Mouse (Mus musculus): ENCODE data around the gene Htr7. TPM values are rescaled to one million over a fixed set of nuclear protein-coding genes. Genes with fewer than 3 reads are reported as not detected.

Gene Htr7
- polyA plus RNA-seq, 1 experiment = 0.09 TPM

DNA sequence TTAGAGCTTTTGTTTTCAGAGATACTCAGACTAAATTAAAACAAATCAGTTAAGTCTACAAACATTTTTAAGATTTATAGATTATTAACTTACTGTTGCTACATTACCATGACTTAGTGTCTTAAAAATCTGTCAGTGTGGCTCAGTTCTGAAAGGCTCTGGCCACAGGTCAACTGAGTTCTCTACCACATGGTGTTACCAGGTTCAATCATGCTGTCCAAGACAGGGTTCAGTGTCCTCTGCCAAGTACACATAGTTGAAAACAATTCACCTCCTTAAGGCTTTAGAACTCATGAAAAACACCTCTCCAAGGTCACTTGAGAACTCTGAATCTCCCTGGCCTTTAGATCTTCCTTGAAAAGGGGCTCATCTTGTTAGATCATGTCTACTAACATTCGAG, 69.8 kb downstream of the Htr7 start:
- Histone ChIP-seq H3K4me1 (no peaks in the 10 kb centered on the region), H3K36me3 (replicated peaks; ENCODE audit: low read length) (no peaks in the 10 kb centered on the region), H3K27me3 (replicated peaks) (no peaks in the 10 kb centered on the region), H3K9me3 (no peaks in the 10 kb centered on the region), H3K4me3 (replicated peaks) (no peak overlapping the region)
- TF ChIP-seq GATA1 (IDR thresholded peaks at IDR 0.05; ENCODE audit: borderline replicate concordance, low read length) (no peak), FLI1 (IDR thresholded peaks at IDR 0.05; ENCODE audit: low read length) (no peak)

DNA sequence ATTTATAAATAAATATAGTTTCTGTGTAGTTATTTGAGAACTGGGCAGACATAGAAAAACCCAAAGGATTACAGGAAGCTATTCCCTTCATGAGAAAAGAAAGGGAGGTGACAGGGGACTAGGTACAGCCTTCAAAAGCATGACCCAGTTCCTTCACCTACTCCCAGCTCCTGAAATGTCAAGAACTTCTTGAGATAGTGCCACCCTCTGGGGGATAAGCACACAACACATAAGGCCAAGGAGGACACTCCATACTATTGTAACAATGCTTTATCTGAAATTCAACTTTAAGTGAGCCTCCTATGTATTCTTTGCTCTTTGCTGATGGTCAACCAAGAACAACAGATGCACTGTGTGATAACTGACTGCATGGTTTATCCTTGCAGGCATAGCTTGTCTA, 82.6 kb downstream of the Htr7 start:
- Histone ChIP-seq H3K4me3 (replicated peaks) (no peak overlapping the region), H3K36me3 (replicated peaks; ENCODE audit: low read length) (no peaks in the 10 kb centered on the region), H3K9me3 (peaks cover 4% of the 10 kb centered on the region; the same call in 1 of the 2 replicates), H3K4me1 (no peaks in the 10 kb centered on the region), H3K27me3 (replicated peaks) (no peaks in the 10 kb centered on the region)
- no peak for TF ChIP-seq GATA1 (IDR thresholded peaks at IDR 0.05; ENCODE audit: borderline replicate concordance, low read length)
- TF ChIP-seq FLI1 (IDR thresholded peaks at IDR 0.05; ENCODE audit: low read length) = no peak

DNA sequence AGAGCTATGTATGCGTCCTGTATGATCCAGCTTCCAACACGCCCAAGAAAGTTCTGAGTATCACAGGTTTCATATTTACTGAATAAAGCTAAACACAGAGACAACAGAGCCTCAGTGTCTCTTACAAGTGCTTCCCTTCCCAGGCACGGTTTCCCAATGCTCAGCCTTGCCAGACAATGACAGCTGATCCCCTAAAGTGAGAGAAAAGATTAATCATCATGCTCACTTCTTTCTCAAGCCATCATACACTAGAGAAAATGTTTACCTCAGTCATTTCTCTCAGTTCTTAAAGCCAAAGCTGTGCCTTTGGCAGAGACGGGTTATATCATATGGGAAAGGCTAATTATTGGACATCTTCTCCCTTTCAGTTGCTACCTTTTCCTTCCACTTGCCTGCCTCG, 99.7 kb downstream of the Htr7 start:
- Histone ChIP-seq H3K36me3 (replicated peaks; ENCODE audit: low read length) (no peaks in the 10 kb centered on the region), H3K4me1 (peaks cover 3% of the 10 kb centered on the region; the same call in 1 of the 2 replicates)
- TF ChIP-seq GATA1 (IDR thresholded peaks at IDR 0.05; ENCODE audit: borderline replicate concordance, low read length) (no peak), FLI1 (IDR thresholded peaks at IDR 0.05; ENCODE audit: low read length) (no peak)

DNA sequence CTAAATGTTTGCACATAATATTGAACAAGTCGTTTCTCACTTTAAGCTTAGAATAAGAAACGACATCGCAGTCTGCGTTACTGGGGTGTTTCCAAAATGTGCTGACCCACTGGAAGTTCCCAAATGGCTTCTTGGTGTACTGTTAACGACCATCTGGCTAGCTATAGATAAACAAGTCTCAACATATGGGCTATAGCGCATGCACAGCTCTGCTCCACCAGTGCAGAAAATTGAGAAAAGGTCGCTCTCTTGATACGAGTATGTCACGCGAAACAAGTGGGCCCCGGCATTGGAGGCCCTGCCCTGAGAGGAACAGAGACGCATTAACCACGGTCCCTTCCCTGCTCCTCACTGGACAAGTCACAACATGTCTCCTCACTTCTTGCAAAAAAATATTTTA, 101.6 kb downstream of the Htr7 start:
- TF ChIP-seq GATA1 (IDR thresholded peaks at IDR 0.05; ENCODE audit: borderline replicate concordance, low read length) (no peak), FLI1 (IDR thresholded peaks at IDR 0.05; ENCODE audit: low read length) (no peak)
- Histone ChIP-seq H3K4me1 (peaks cover 3% of the 10 kb centered on the region; the same call in 1 of the 2 replicates), H3K9me3 (peaks cover 4% of the 10 kb centered on the region; the same call in 1 of the 2 replicates), H3K27me3 (replicated peaks) (no peaks in the 10 kb centered on the region), H3K36me3 (replicated peaks; ENCODE audit: low read length) (no peaks in the 10 kb centered on the region), H3K4me3 (replicated peaks) (no peak overlapping the region)

More for the DNA sequence above, 99.7 kb downstream of the Htr7 start:
- Histone ChIP-seq H3K9me3 (no peaks in the 10 kb centered on the region), H3K27me3 (replicated peaks) (peaks cover 3% of the 10 kb centered on the region), H3K4me3 (replicated peaks) (no peak overlapping the region)

DNA sequence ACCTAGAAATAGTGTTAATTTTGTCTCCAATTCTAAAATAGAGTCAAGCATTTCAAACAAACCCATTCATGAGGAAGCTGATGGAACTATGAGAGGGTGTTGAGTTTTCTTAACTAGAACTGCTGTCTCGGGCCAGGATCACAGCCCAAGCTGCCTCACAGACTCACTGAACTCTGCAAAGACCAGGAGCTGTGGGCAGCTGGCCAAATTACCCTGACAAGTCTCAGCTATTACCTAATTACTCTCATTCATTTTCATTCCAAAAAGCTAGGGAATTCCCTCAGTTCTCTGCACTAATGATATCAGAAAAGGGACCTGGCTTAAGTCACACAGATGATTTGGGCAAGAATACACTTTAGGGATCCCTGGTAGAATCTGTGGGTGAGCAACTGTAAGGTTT, 107.4 kb downstream of the Htr7 start:
- Histone ChIP-seq H3K4me3 (replicated peaks) (no peak overlapping the region), H3K9me3 (peaks cover 4% of the 10 kb centered on the region; the same call in 1 of the 2 replicates)
- TF ChIP-seq FLI1 (IDR thresholded peaks at IDR 0.05; ENCODE audit: low read length) = no peak
- no peak for TF ChIP-seq GATA1 (IDR thresholded peaks at IDR 0.05; ENCODE audit: borderline replicate concordance, low read length)

DNA sequence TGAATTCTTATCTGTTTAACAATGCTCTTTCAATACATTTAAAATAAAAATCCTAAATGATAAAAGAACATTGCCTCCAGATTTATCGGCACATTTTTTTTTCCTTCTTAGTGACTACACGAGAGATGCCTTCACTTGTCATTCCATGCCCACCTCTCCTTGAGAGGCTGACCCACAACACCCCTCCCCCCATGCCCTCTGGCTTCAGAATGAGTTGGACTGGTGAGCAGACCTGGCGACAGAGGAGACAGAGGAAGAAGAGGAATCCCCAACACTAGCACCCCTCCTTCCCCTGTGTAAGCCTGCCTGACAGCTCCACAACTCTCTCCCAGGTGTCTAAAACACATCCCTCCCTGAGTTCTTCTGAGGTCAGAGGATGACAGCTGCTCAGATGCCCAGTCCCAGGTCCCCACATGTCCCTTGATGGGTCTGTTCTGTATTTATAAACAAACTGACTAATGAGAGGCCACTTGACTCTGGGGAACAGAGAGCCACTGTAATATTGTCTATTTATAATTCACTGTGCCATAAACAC, 132.3 kb downstream of the Htr7 start:
- H3K9me3 ChIP-seq = no peaks in the 10 kb centered on the region
- peaks cover 3% of the 10 kb centered on the region; the same call in 1 of the 2 replicates for H3K4me1 ChIP-seq
- no peak overlapping the region for H3K4me3 ChIP-seq (replicated peaks)
- TF ChIP-seq FLI1 (IDR thresholded peaks at IDR 0.05; ENCODE audit: low read length) (no peak), GATA1 (IDR thresholded peaks at IDR 0.05; ENCODE audit: borderline replicate concordance, low read length) (no peak)
- no peaks in the 10 kb centered on the region for H3K36me3 ChIP-seq (replicated peaks; ENCODE audit: low read length)
- H3K27me3 ChIP-seq (replicated peaks) = peaks cover 1% of the 10 kb centered on the region

More for the DNA sequence above, 107.4 kb downstream of the Htr7 start:
- no peaks in the 10 kb centered on the region for H3K27me3 ChIP-seq (replicated peaks)
- no peaks in the 10 kb centered on the region for H3K4me1 ChIP-seq
- no peaks in the 10 kb centered on the region for H3K36me3 ChIP-seq (replicated peaks; ENCODE audit: low read length)

DNA sequence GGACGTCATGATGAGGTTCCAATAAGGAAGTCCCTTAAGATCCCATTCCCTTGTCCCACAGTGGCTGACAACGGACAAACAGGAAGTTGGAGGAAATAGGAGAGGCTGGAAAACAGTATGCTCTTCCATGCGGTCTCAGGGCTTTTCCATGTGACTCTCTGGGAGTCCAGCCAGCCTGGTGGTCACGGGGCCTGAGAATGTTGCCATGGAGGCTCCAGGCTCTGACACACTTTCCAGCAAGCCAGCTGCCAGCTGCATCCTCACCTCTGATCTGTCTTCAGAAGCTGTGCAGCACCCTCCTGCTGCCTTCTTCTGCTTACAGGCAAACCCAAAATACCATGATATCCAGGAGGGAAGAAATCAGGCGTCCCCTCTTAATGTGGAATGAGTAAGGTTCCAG, 132.9 kb downstream of the Htr7 start:
- H3K4me3 ChIP-seq (replicated peaks) = no peak overlapping the region
- peaks cover 3% of the 10 kb centered on the region; the same call in 1 of the 2 replicates for H3K4me1 ChIP-seq
- H3K36me3 ChIP-seq (replicated peaks; ENCODE audit: low read length) = no peaks in the 10 kb centered on the region
- H3K27me3 ChIP-seq (replicated peaks) = peaks cover 1% of the 10 kb centered on the region
- no peak for TF ChIP-seq GATA1 (IDR thresholded peaks at IDR 0.05; ENCODE audit: borderline replicate concordance, low read length)
- TF ChIP-seq FLI1 (IDR thresholded peaks at IDR 0.05; ENCODE audit: low read length) = no peak
- H3K9me3 ChIP-seq = no peaks in the 10 kb centered on the region

Other genes starting within 250 kb of the Htr7 start
- 5.5 TPM in 1 of 2 replicates, not detected in the other for gene Rpp30, start 26.2 kb upstream of the Htr7 start, polyA plus RNA-seq (2012; ENCODE audit: insufficient read depth, low replicate concordance)
- gene Ankrd1, start 62.6 kb upstream of the Htr7 start, polyA plus RNA-seq (2012; ENCODE audit: insufficient read depth, low replicate concordance) = not detected in 2 replicates

Data from megakaryocyte, embryonic 14.5 days (primary cell).